Mouse (Mus musculus) frontal cortex, postnatal 36 days (tissue): Measurements from ENCODE around the gene Slc1a1.
A peak's percentile ranks its signal among the peaks of the same experiment; 100 is the strongest.

Source experiments
- DNase-seq, 2 experiments: peaks; one replicate each; pipeline ENCODE4 v3.0.0; 2022; ENCODE audit warnings: low spot score in 2 of 2

Gene Slc1a1

DNA sequence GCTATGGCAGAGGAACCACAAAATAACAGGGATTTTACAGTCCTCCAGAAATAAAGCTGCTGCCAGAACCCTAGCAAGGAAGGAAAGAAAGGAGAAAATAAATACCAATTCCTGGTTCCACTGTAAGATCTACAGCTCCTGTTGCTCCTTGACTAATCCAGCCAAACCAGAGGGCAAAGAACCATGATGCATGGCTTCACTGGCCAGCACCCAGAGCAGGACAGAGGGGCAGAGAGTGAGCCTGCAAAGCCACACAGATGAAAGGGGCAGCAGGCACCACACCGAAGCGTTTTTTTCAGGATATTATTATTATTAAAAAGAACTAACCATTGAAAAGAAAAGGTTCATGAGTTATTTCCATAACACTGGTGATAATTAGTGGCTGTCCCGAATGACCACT is 17.2 kb downstream of the Slc1a1 start:
- no peak for DNase-seq

DNA sequence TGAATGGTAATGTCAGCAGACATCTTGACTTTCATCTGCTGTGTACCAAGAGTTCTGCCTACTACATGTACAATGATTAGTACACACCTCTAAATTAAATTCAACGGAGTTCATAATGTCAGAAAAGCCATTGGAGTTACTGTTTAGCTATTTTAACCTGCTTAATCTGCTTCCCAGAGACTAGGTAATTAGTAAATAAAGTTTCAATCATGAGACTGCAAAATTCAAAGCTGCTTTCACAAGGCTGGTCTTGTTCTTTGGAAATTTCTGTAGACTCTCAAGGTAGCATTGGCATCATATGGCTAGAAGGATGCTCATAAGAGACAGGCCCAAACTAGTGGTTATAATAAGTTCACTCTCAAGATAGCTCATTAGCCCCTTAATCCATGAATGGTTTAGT is 20.0 kb downstream of the Slc1a1 start:
- no peak for DNase-seq

DNA sequence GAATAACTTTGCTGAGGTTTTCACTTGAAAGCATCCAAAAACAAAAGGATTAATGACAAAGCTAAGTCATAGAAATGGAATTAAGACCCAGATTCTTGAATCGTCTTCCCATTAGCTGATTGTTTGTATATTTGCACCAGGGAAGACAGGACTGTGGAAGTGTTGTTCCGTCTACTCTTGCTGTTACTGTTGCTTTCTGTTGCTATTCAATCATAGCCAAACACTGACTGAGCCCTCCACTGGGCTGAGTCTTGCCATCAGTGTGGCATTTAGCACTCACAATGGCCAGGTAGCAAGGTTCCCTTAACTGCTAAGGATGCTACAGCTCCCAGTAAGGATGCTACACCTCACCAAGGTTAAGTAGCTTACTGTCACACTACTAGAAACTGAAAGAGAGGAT is 25.4 kb downstream of the Slc1a1 start:
- no peak for DNase-seq

DNA sequence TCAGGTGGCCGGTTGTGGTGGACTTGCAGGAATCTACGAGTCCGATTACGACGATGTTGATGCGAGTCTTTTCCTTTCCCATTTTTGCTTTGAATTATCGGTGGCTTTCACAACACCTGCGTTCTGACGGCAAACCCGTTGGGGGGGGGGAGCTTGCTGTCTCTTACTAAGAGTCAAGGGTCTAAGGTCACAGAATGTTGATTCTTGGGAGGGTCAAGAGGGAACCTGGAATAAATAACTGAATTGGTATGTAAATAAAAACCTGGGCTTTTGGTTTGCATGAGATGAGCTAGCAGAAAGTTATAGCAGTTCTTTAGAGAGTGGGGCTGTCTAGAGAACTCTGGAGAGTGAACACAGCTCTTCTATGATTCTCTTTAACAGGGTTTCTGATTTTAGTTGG is 28.8 kb downstream of the Slc1a1 start:
- DNase-seq, result no peak

GRCm38 (mm10) chr19:28864981-28865380 is 30.1 kb downstream of the Slc1a1 start:
- DNase-seq, result no peak

GRCm38 (mm10) chr19:28865501-28865900 is 30.7 kb downstream of the Slc1a1 start:
- no peak for DNase-seq

- DNase-seq, result no peak
Measured at GRCm38 (mm10) chr19:28869251-28869855, 34.5 kb downstream of the Slc1a1 start.

GRCm38 (mm10) chr19:28870351-28870750 is 35.5 kb downstream of the Slc1a1 start:
- no peak for DNase-seq

DNA sequence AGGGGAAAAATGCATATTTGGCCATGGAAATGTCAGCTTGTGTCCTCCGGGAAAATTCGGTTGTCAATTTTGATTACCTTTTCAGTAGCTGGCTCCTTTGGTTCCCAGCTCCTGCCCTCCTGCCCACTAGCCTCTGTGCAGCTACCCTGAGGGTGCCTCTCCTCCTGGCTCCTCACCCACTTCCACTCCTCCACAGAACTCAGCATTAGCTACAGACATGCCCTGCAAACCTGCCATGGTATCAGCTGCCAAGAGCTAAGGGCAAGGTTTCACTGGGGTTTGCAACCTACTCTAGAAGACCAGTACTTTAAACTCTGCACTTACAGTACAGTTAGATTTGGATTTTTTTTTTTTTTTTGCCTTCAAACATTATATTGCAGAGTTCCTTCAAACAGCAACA is 44.6 kb downstream of the Slc1a1 start:
- no peak for DNase-seq

- no peak for DNase-seq
Measured at GRCm38 (mm10) chr19:28883126-28883525, 48.3 kb downstream of the Slc1a1 start.

GRCm38 (mm10) chr19:28888496-28888895 is 53.6 kb downstream of the Slc1a1 start:
- DNase-seq, result no peak

- DNase-seq, result no peak
Measured at GRCm38 (mm10) chr19:28889251-28889650, 54.4 kb downstream of the Slc1a1 start.

GRCm38 (mm10) chr19:28891238-28891637 is 56.4 kb downstream of the Slc1a1 start:
- DNase-seq, result no peak

GRCm38 (mm10) chr19:28891864-28892263 is 57.0 kb downstream of the Slc1a1 start:
- DNase-seq, result no peak

- peak in 1 of 2 experiments; percentile 61 for DNase-seq
Measured at GRCm38 (mm10) chr19:28896639-28897038, 61.8 kb downstream of the Slc1a1 start.

GRCm38 (mm10) chr19:28897497-28897896 is 62.6 kb downstream of the Slc1a1 start:
- DNase-seq, result peak in 1 of 2 experiments; percentile 38

- no peak for DNase-seq
Measured at GRCm38 (mm10) chr19:28900771-28901170, 65.9 kb downstream of the Slc1a1 start.

- no peak for DNase-seq
Measured at GRCm38 (mm10) chr19:28902111-28902510, 67.3 kb downstream of the Slc1a1 start.

DNA sequence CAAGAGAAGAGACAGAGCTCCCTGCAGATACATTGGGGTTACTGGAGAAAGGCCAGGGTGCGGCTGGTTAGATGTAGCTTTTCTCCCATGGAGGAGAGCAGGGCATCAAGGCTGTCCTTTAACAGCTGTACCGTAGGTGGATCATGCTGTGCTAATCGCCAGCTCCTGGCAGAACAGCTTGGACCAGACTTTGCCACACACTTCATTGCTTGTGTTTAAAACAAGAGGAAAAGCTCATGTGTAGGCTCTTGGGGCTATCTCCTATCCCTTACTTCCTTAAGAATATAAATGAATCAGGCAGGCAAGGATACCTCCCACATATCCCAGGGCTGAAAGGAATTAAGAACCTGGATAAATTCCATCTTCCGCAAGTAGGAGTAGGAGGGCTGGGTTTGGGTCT is 68.0 kb downstream of the Slc1a1 start:
- DNase-seq, result peak; percentile 64 to 83

DNA sequence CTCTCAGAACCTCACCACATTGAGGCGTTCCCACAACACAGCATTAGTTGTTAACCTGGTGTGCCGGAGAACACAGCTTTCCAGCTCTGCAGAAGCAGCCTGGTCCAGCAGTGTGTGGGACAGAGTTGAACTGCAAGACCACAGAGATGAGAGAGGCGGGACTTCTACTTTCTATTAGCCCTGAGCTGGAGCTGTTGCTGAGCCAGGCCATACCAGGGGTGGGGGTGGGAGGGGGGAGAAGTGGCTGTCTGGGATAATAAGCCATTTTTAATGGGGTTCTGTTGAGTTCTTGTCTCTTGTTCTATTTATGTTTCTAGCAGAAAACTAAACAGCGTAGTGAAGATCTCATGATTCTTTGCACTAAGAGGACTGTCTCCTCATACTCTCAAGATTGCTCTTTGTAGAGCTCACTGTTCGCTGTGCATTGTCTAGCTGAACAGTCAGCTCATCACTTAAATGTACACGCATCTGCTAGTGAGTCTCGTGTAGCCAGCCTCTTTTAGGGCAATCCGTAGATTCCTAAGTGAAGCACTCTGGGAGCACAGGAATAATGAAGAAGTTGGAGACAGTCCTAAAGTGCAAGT is 68.8 kb downstream of the Slc1a1 start:
- DNase-seq, result no peak

- DNase-seq, result no peak
Measured at GRCm38 (mm10) chr19:28908186-28908585, 73.3 kb downstream of the Slc1a1 start.

GRCm38 (mm10) chr19:28908693-28909092 is 73.8 kb downstream of the Slc1a1 start:
- DNase-seq, result peak; percentile 57 to 69

GRCm38 (mm10) chr19:28914598-28914997 is 79.7 kb downstream of the Slc1a1 start:
- DNase-seq, result no peak
